Mouse (Mus musculus) heart, embryonic 15.5 days (tissue): ENCODE data around the gene Ppp1r12c. TPM values are rescaled to one million over a fixed set of nuclear protein-coding genes. Genes with fewer than 3 reads are reported as not detected.
"Not testable (repeated sequence)": the region's sequence is repeated elsewhere in the genome, so short reads cannot be mapped to it uniquely, and the experiment has no call there.

Experiments
- ATAC-seq: fragments of 200-750 bp; cut with Nextera tagmentation; replicated peaks from 2 replicates; pipeline ENCODE4 v1.8.0; 2017; ENCODE audit warnings: low read depth, moderate TSS enrichment; ENCODE audit not compliant: insufficient number of reproducible peaks, insufficient read depth, low FRiP score
- H3K27ac ChIP-seq: fragments of 300-500 bp; sonication (generic); 2 replicates; pipeline ENCODE4 v1.5.1; 2015; ENCODE audit warnings: mild to moderate bottlenecking, inconsistent platforms
- H3K27me3 ChIP-seq: fragments of 300-500 bp; sonication (generic); 2 replicates; pipeline ENCODE4 v1.6.1; 2015; ENCODE audit warnings: inconsistent platforms
- H3K36me3 ChIP-seq: fragments of 300-500 bp; sonication (generic); 2 replicates; pipeline ENCODE4 v1.6.1; 2015; ENCODE audit warnings: mild to moderate bottlenecking, inconsistent platforms
- H3K4me1 ChIP-seq: fragments of 300-500 bp; sonication (generic); replicated peaks from 2 replicates; pipeline ENCODE4 v1.6.1; 2015; ENCODE audit warnings: inconsistent platforms
- H3K4me2 ChIP-seq: fragments of 300-500 bp; sonication (generic); 2 replicates; pipeline ENCODE4 v1.6.1; 2015; ENCODE audit warnings: inconsistent platforms, mild to moderate bottlenecking, moderate library complexity
- H3K4me3 ChIP-seq: fragments of 300-500 bp; sonication (generic); 2 replicates; pipeline ENCODE4 v1.5.1; 2015; ENCODE audit warnings: mild to moderate bottlenecking, inconsistent platforms
- H3K9ac ChIP-seq: fragments of 300-500 bp; sonication (generic); 2 replicates; pipeline ENCODE4 v1.6.1; 2015; ENCODE audit warnings: mild to moderate bottlenecking, inconsistent platforms
- H3K9me3 ChIP-seq: fragments of 300-500 bp; sonication (generic); replicated peaks from 2 replicates; pipeline ENCODE4 v1.6.1; 2016; ENCODE audit warnings: inconsistent platforms
- WGBS: fragments of 180-500 bp; shearing (Covaris S2); methylation state at CpG from one replicate; pipeline ENCODE4 v1.1.7; 2015; ENCODE audit warnings: mixed read lengths; 5-methylcytosine and 5-hydroxymethylcytosine counted together
- polyA plus RNA-seq: library from polyadenylated mRNA; unstranded; fragments of >200 nt; fragmentation: Nextera tagmentation; extraction: Ambion mirVana; gene quantifications from 2 replicates; pipeline ENCODE4 v1.2.1, GENCODE M21; 2015

Ppp1r12c gene
- polyA plus RNA-seq, 1 experiment from 2014 or later = 32.5 TPM

DNA sequence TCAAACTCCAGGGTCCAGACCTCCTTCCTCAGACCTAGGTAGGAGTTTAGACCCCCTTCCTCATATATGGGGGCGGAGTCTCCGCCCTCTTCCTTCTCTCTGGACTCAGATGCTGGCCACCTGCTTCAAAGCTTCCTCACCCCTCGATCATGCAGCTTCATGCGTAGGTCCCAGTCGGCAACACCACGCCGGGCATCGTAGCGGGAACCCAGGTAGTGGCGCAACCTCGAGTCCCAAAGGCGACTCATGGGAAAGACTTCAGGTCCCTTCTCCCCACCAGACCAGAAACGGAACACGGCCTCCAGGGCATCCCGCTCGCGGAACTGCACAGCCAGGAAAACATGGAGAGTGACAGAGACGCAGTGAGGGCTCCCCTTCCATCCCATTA lies 25.8 kb upstream of the Ppp1r12c start:
- Histone ChIP-seq H3K4me1 (peaks cover 34% of the 10 kb centered on the region), H3K36me3 (no peaks in the 10 kb centered on the region), H3K9ac (no peak overlapping the region), H3K27me3 (peaks cover 2% of the 10 kb centered on the region; the same call in 1 of the 2 replicates), H3K4me3 (peak overlapping the region; percentile 45; the same call in 1 of the 2 replicates), H3K27ac (no peak overlapping the region), H3K4me2 (peak overlapping the region; percentile 70), H3K9me3 (no peaks in the 10 kb centered on the region)
- ATAC-seq = no peak
- WGBS = 46% methylated on average over 18 of the region's 18 CpGs

- WGBS = 20% methylated on average over 40 of the region's 40 CpGs
- Histone ChIP-seq H3K4me1 (peaks cover 29% of the 10 kb centered on the region), H3K4me2 (peak overlapping the region; percentile 70), H3K36me3 (no peaks in the 10 kb centered on the region), H3K4me3 (peak overlapping the region; percentile 45), H3K27ac (peak overlapping the region; percentile 38), H3K27me3 (no peaks in the 10 kb centered on the region), H3K9ac (peak overlapping the region; percentile 47; the same call in 1 of the 2 replicates), H3K9me3 (no peaks in the 10 kb centered on the region)
- ATAC-seq = peak; percentile 75
Measured at GRCm38 (mm10) chr7:4526341-4527301, 25.1 kb upstream of the Ppp1r12c start.

DNA sequence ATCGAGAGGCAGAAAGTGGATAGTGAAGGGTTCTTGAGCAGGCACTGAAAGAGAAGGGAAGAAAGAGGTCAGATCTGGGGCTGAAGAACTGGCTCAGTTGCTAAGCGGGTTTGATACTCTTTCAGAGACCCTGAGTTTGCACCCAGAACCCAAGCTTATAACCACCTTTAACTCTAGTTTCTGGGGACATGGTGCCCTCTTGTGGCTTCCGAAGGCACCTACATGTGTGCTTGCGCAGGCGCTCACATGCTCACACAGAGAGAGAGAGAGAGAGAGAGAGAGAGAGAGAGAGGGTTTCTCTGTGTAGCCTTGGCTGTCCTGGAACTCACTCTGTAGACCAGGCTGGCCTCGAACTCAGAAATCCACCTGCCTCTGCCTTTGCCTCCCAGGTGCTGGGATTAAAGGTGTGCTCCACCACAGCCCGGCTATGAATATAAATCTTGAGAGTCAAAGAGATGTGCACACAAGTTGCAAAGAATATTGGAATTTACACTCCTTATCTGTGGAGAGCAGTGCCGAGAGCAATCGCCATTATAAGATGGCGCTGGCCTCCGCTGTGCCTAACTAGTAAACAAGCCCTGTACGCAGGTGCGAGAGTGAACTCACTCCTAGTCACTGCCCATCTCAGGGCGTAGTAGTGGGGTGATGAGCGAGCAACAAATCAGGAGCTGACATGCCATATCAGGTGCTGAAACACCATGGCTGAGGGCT lies 22.9 kb upstream of the Ppp1r12c start, which contains the start of gene Tnni3:
TSS of gene Tnni3 (minus strand) at position 18 of the 711 bp plus-strand sequence.
- Histone ChIP-seq H3K9ac (peak within 1 kb of the TSS; percentile 21), H3K4me1 (peaks cover 30% of the 10 kb centered on the region), H3K4me3 (peak within 1 kb of the TSS; percentile 58; the same call in 1 of the 2 replicates), H3K4me2 (peak within 1 kb of the TSS; percentile 50), H3K27ac (peak within 1 kb of the TSS; percentile 97)
- 63% methylated on average over 15 of the region's 15 CpGs for WGBS
- not testable (repeated sequence) for ATAC-seq, H3K36me3 ChIP-seq, H3K27me3 ChIP-seq, H3K9me3 ChIP-seq

DNA sequence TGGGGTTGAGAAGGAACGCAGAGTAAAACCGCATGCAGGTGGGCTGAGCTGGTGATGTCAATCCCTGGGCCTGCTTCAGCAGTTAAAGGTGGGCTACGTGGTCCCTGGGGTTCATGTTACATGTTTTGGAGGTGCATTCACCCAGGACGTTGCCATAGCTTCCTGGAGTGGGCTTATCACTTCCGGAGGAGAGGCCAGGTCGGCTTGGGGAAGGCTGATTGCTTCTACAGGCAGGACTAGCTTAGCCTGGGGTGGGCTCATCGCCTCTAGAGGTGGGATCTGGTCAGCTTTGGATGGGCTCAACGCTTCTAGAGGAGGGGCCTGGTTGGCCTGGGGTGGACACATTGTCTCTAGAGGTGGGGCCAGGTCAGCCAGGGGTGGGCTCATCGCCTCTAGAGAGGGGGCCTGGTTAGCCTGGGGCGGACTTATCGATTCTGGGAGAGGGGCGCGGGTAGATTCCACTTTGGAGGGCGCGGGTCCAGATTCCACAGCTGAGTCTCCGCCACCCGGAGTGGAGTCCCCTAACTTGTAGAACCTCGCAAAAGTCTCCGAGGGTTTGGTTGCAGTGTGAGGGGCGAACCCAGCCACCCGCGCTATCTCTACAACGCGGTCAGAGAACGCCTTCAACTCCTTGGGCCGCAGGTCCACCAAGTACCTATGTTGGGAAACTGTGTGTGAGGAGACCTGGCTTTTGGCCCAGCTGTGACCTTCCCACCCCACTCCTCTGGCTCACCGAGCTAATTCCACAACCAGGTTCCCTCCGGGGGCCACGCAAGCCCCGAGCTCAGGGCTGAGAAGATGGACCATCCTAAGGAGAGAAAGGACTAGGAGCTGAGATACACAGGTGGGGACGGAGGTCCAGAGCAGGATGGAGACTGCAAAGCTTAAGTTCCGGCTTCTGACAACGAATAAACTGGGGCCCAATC lies 22.0 kb upstream of the Ppp1r12c start:
- Histone ChIP-seq H3K36me3 (peaks cover 1% of the 10 kb centered on the region; the same call in 1 of the 2 replicates), H3K27me3 (no peaks in the 10 kb centered on the region), H3K27ac (peak overlapping the region; percentile 97), H3K4me2 (peak overlapping the region; percentile 50), H3K9ac (peak overlapping the region; percentile 21), H3K4me3 (peak overlapping the region; percentile 58; the same call in 1 of the 2 replicates), H3K4me1 (peaks cover 37% of the 10 kb centered on the region), H3K9me3 (no peaks in the 10 kb centered on the region)
- ATAC-seq = no peak
- WGBS = 80% methylated on average over 33 of the region's 33 CpGs

- H3K9ac ChIP-seq = peak overlapping the region; percentile 72
- peak overlapping the region; percentile 58 for H3K4me3 ChIP-seq
- peak overlapping the region; percentile 50 for H3K4me2 ChIP-seq
- 24% methylated on average over 6 of the region's 6 CpGs for WGBS
- H3K27me3 ChIP-seq = no peaks in the 10 kb centered on the region
- peak overlapping the region; percentile 97 for H3K27ac ChIP-seq
- peak; percentile 79 for ATAC-seq
- peaks cover 9% of the 10 kb centered on the region; the same call in 1 of the 2 replicates for H3K36me3 ChIP-seq
- H3K9me3 ChIP-seq = no peaks in the 10 kb centered on the region
- peaks cover 41% of the 10 kb centered on the region for H3K4me1 ChIP-seq
Measured at GRCm38 (mm10) chr7:4522292-4522691, 20.8 kb upstream of the Ppp1r12c start.

GRCm38 (mm10) chr7:4521231-4522003 lies 19.9 kb upstream of the Ppp1r12c start:
- peaks cover 42% of the 10 kb centered on the region for H3K4me1 ChIP-seq

DNA sequence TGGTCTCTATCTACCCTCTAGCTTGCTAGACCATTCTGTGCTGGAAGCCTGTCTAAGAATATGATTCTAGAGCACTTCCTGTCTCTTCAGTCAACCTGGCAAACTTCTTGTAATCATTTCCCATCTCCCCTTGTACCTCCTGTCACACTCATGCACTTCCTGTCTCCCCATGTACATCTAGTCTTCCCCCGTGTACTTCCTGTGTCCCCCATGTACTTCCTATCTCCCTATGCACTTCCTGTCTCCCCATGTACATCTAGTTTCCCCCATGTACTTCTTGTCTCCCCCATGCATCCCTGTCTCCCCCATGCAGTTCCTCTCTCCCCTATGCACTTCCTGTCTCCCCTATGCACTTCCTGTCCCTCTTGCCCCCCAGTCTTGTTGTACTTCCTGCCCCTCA lies 17.0 kb upstream of the Ppp1r12c start:
- Histone ChIP-seq H3K4me2 (peak overlapping the region; percentile 70), H3K4me3 (peak overlapping the region; percentile 58)
- 36% methylated on average over 1 of the region's 1 CpGs for WGBS

More at GRCm38 (mm10) chr7:4521231-4522003, 19.9 kb upstream of the Ppp1r12c start:
- H3K4me2 ChIP-seq = peak overlapping the region; percentile 70
- ATAC-seq = peak; percentile 13; the same call in 1 of the 2 replicates
- H3K36me3 ChIP-seq = peaks cover 9% of the 10 kb centered on the region; the same call in 1 of the 2 replicates
- H3K4me3 ChIP-seq = peak overlapping the region; percentile 58
- no peaks in the 10 kb centered on the region for H3K27me3 ChIP-seq
- 17% methylated on average over 32 of the region's 32 CpGs for WGBS
- H3K9me3 ChIP-seq = no peaks in the 10 kb centered on the region
- H3K9ac ChIP-seq = peak overlapping the region; percentile 72
- peak overlapping the region; percentile 97 for H3K27ac ChIP-seq

GRCm38 (mm10) chr7:4516332-4517050 lies 15.0 kb upstream of the Ppp1r12c start, which contains the start of gene Tnnt1:
Tnnt1 (minus strand) TSS chr7:4516382.
- peaks cover 9% of the 10 kb centered on the region; the same call in 1 of the 2 replicates for H3K36me3 ChIP-seq
- no peaks in the 10 kb centered on the region for H3K27me3 ChIP-seq
- 4% methylated on average over 4 of the region's 4 CpGs for WGBS
- H3K9me3 ChIP-seq = no peaks in the 10 kb centered on the region
- H3K9ac ChIP-seq = peak within 1 kb of the TSS; percentile 30; the same call in 1 of the 2 replicates
- peaks cover 67% of the 10 kb centered on the region for H3K4me1 ChIP-seq
- H3K4me2 ChIP-seq = peak within 1 kb of the TSS; percentile 24; the same call in 1 of the 2 replicates
- peak; percentile 66 for ATAC-seq
- 0 out of 2 replicates have a peak within 1 kb of the TSS, but pooled peaks have one; percentile 1 for H3K4me3 ChIP-seq
- peak within 1 kb of the TSS; percentile 88 for H3K27ac ChIP-seq

More for the DNA sequence above, 17.0 kb upstream of the Ppp1r12c start:
- Histone ChIP-seq H3K4me1 (peaks cover 58% of the 10 kb centered on the region), H3K9me3 (no peaks in the 10 kb centered on the region), H3K9ac (peak overlapping the region; percentile 21; the same call in 1 of the 2 replicates), H3K27ac (peak overlapping the region; percentile 88), H3K27me3 (no peaks in the 10 kb centered on the region), H3K36me3 (peaks cover 9% of the 10 kb centered on the region; the same call in 1 of the 2 replicates)
- no peak for ATAC-seq

GRCm38 (mm10) chr7:4515853-4516252 lies 14.4 kb upstream of the Ppp1r12c start:
- no peaks in the 10 kb centered on the region for H3K9me3 ChIP-seq
- H3K27me3 ChIP-seq = no peaks in the 10 kb centered on the region
- H3K9ac ChIP-seq = peak overlapping the region; percentile 9; the same call in 1 of the 2 replicates
- WGBS = 42% methylated on average over 6 of the region's 6 CpGs
- peaks cover 73% of the 10 kb centered on the region for H3K4me1 ChIP-seq
- peak overlapping the region; percentile 88 for H3K27ac ChIP-seq
- H3K4me2 ChIP-seq = peak overlapping the region; percentile 24; the same call in 1 of the 2 replicates
- no peak overlapping the region for H3K4me3 ChIP-seq
- H3K36me3 ChIP-seq = peaks cover 9% of the 10 kb centered on the region; the same call in 1 of the 2 replicates
- peak; percentile 23 for ATAC-seq
